Mouse (Mus musculus) heart, embryonic 12.5 days (tissue): ENCODE measurements around the gene Acadsb. TPM values are rescaled to one million over a fixed set of nuclear protein-coding genes. Genes with fewer than 3 reads are reported as not detected.

ENCODE experiments used
- ATAC-seq: fragments of 200-750 bp; cut with Nextera tagmentation; 2 replicates; pipeline ENCODE4 v1.8.0; 2017; ENCODE audit warnings: moderate TSS enrichment, moderate library complexity; ENCODE audit not compliant: insufficient number of reproducible peaks, low FRiP score
- H3K27ac ChIP-seq: fragments of 300-500 bp; sonication (generic); 2 replicates; pipeline ENCODE4 v1.5.1; 2016; ENCODE audit warnings: mild to moderate bottlenecking, moderate library complexity; ENCODE audit not compliant: poor library complexity, severe bottlenecking
- H3K27me3 ChIP-seq: fragments of 300-500 bp; sonication (generic); replicated peaks from 2 replicates; pipeline ENCODE4 v1.6.1; 2016; ENCODE audit warnings: mild to moderate bottlenecking, moderate library complexity
- H3K36me3 ChIP-seq: fragments of 300-500 bp; sonication (generic); 2 replicates; pipeline ENCODE4 v1.6.1; 2016; ENCODE audit warnings: mild to moderate bottlenecking, moderate library complexity
- H3K4me1 ChIP-seq: fragments of 300-500 bp; sonication (generic); replicated peaks from 2 replicates; pipeline ENCODE4 v1.6.1; 2016; ENCODE audit warnings: mild to moderate bottlenecking
- H3K4me2 ChIP-seq: fragments of 300-500 bp; sonication (generic); 2 replicates; pipeline ENCODE4 v1.6.1; 2016; ENCODE audit warnings: mild to moderate bottlenecking, moderate library complexity
- H3K4me3 ChIP-seq: fragments of 300-500 bp; sonication (generic); 2 replicates; pipeline ENCODE4 v1.5.1; 2016; ENCODE audit warnings: mild to moderate bottlenecking
- H3K9ac ChIP-seq: fragments of 300-500 bp; sonication (generic); 2 replicates; pipeline ENCODE4 v1.6.1; 2016; ENCODE audit warnings: mild to moderate bottlenecking, moderate library complexity
- H3K9me3 ChIP-seq: fragments of 300-500 bp; sonication (generic); replicated peaks from 2 replicates; pipeline ENCODE4 v1.6.1; 2016; ENCODE audit warnings: mild to moderate bottlenecking, moderate library complexity
- whole genome bisulfite sequencing: fragments of 180-500 bp; shearing (Covaris S2); methylation state at CpG from one replicate; pipeline ENCODE4 v1.1.7; 2016; 5-methylcytosine and 5-hydroxymethylcytosine counted together
- polyA plus RNA-seq: library from polyadenylated mRNA; unstranded; fragments of >200 nt; fragmentation: Nextera tagmentation; extraction: Ambion mirVana; gene quantifications from 2 replicates; pipeline ENCODE4 v1.2.1, GENCODE M21; 2016

Gene Acadsb
- polyA plus RNA-seq, 1 experiment from 2014 or later: 87.4 TPM

- Histone ChIP-seq H3K9ac (no peak overlapping the region), H3K4me2 (no peak overlapping the region), H3K4me1 (no peaks in the 10 kb centered on the region), H3K4me3 (no peak overlapping the region), H3K36me3 (no peaks in the 10 kb centered on the region), H3K27me3 (no peaks in the 10 kb centered on the region), H3K9me3 (peaks cover 3% of the 10 kb centered on the region; the same call in 1 of the 2 replicates), H3K27ac (no peak overlapping the region)
- 65% methylated on average over 3 of the region's 3 CpGs for WGBS
- ATAC-seq: no peak
Measured at GRCm38 (mm10) chr7:131467312-131467711, 56.9 kb downstream of the Acadsb start.

- no peak for ATAC-seq
- 68% methylated on average over 3 of the region's 3 CpGs for WGBS
- H3K9me3 ChIP-seq: peaks cover 3% of the 10 kb centered on the region; the same call in 1 of the 2 replicates
- H3K9ac ChIP-seq: no peak overlapping the region
- no peaks in the 10 kb centered on the region for H3K4me1 ChIP-seq
- no peak overlapping the region for H3K4me2 ChIP-seq
- H3K27me3 ChIP-seq: no peaks in the 10 kb centered on the region
- no peak overlapping the region for H3K27ac ChIP-seq
- no peak overlapping the region for H3K4me3 ChIP-seq
- no peaks in the 10 kb centered on the region for H3K36me3 ChIP-seq
Measured at GRCm38 (mm10) chr7:131469506-131469905, 59.1 kb downstream of the Acadsb start.

- Histone ChIP-seq H3K36me3 (no peaks in the 10 kb centered on the region), H3K4me1 (no peaks in the 10 kb centered on the region), H3K4me2 (no peak overlapping the region), H3K9me3 (peaks cover 3% of the 10 kb centered on the region; the same call in 1 of the 2 replicates), H3K4me3 (no peak overlapping the region), H3K9ac (no peak overlapping the region), H3K27ac (no peak overlapping the region), H3K27me3 (no peaks in the 10 kb centered on the region)
- no peak for ATAC-seq
- 80% methylated on average over 5 of the region's 5 CpGs for WGBS
Measured at GRCm38 (mm10) chr7:131471551-131471950, 61.1 kb downstream of the Acadsb start.

GRCm38 (mm10) chr7:131477140-131477539 lies 66.7 kb downstream of the Acadsb start:
- 43% methylated on average over 8 of the region's 8 CpGs for WGBS
- no peaks in the 10 kb centered on the region for H3K9me3 ChIP-seq
- H3K27ac ChIP-seq: no peak overlapping the region
- H3K4me2 ChIP-seq: no peak overlapping the region
- H3K4me1 ChIP-seq: no peaks in the 10 kb centered on the region
- no peaks in the 10 kb centered on the region for H3K36me3 ChIP-seq
- H3K9ac ChIP-seq: no peak overlapping the region
- ATAC-seq: no peak
- H3K27me3 ChIP-seq: no peaks in the 10 kb centered on the region
- no peak overlapping the region for H3K4me3 ChIP-seq

GRCm38 (mm10) chr7:131478403-131478802 lies 68.0 kb downstream of the Acadsb start:
- no peak overlapping the region for H3K4me3 ChIP-seq
- H3K4me2 ChIP-seq: no peak overlapping the region
- H3K9me3 ChIP-seq: no peaks in the 10 kb centered on the region
- H3K27me3 ChIP-seq: no peaks in the 10 kb centered on the region
- no peak for ATAC-seq
- WGBS: 84% methylated on average over 5 of the region's 5 CpGs
- no peak overlapping the region for H3K9ac ChIP-seq
- H3K36me3 ChIP-seq: no peaks in the 10 kb centered on the region
- no peak overlapping the region for H3K27ac ChIP-seq
- H3K4me1 ChIP-seq: no peaks in the 10 kb centered on the region

Other genes with a start within 250 kb of the Acadsb start
- 0.18 and 0.27 TPM in 2 replicates for gene 5430419D17Rik, start 236.2 kb upstream of the Acadsb start, polyA plus RNA-seq
- 0.62 and 0.91 TPM in 2 replicates for gene Cuzd1, start 88.3 kb upstream of the Acadsb start, polyA plus RNA-seq
- not detected in 2 replicates for gene Fam24b, start 81.1 kb upstream of the Acadsb start, polyA plus RNA-seq
- not detected in 2 replicates for gene Fam24a, start 76.7 kb upstream of the Acadsb start, polyA plus RNA-seq
- gene 2310057M21Rik, start 47.8 kb upstream of the Acadsb start, polyA plus RNA-seq: 17.7 and 20.3 TPM in 2 replicates
- gene Pstk, start 39.5 kb upstream of the Acadsb start, polyA plus RNA-seq: 86.6 and 96.7 TPM in 2 replicates
- 12.0 and 14.3 TPM in 2 replicates for gene Ikzf5, start 80 bp upstream of the Acadsb start, polyA plus RNA-seq
- gene Hmx3, start 132.3 kb downstream of the Acadsb start, polyA plus RNA-seq: not detected in 2 replicates
- gene Hmx2, start 138.2 kb downstream of the Acadsb start, polyA plus RNA-seq: not detected in 2 replicates
- gene Bub3, start 149.6 kb downstream of the Acadsb start, polyA plus RNA-seq: 129 and 133 TPM in 2 replicates